Mouse (Mus musculus) hindbrain, embryonic 16.5 days (tissue): Measurements from ENCODE around the gene Ccdc170. TPM values are rescaled to one million over a fixed set of nuclear protein-coding genes. Genes with fewer than 3 reads are reported as not detected.

Experiments
- ATAC-seq: fragments of 200-750 bp; cut with Nextera tagmentation; 2 replicates; pipeline ENCODE4 v1.8.0; 2017; ENCODE audit warnings: moderate TSS enrichment, moderate library complexity
- H3K27ac ChIP-seq: fragments of 300-500 bp; sonication (generic); 2 replicates; pipeline ENCODE4 v1.5.1; 2014; ENCODE audit warnings: low read depth, mild to moderate bottlenecking, control low read depth, low read length, moderate library complexity
- H3K27me3 ChIP-seq: fragments of 300-500 bp; sonication (generic); replicated peaks from 2 replicates; pipeline ENCODE4 v1.6.1; 2014; ENCODE audit warnings: low read length; ENCODE audit not compliant: control insufficient read depth, insufficient read depth
- H3K36me3 ChIP-seq: fragments of 300-500 bp; sonication (generic); 2 replicates; pipeline ENCODE4 v1.6.1; 2014; ENCODE audit warnings: mild to moderate bottlenecking, low read length, moderate library complexity, mixed read lengths; ENCODE audit not compliant: control insufficient read depth, insufficient read depth
- H3K4me1 ChIP-seq: fragments of 300-500 bp; sonication (generic); 2 replicates; pipeline ENCODE4 v1.6.1; 2014; ENCODE audit warnings: low read depth, low read length; ENCODE audit not compliant: control insufficient read depth, insufficient read depth
- H3K4me2 ChIP-seq: fragments of 300-500 bp; sonication (generic); 2 replicates; pipeline ENCODE4 v1.6.1; 2014; ENCODE audit warnings: mild to moderate bottlenecking, low read length, control low read depth, moderate library complexity
- H3K4me3 ChIP-seq: fragments of 300-500 bp; sonication (generic); 2 replicates; pipeline ENCODE4 v1.5.1; 2014; ENCODE audit warnings: mild to moderate bottlenecking, low read length, control low read depth, moderate library complexity
- H3K9ac ChIP-seq: fragments of 300-500 bp; sonication (generic); 2 replicates; pipeline ENCODE4 v1.6.1; 2014; ENCODE audit warnings: low read depth, mild to moderate bottlenecking, control low read depth, low read length, moderate library complexity
- H3K9me3 ChIP-seq: fragments of 300-500 bp; sonication (generic); 2 replicates; pipeline ENCODE4 v1.6.1; 2014; ENCODE audit warnings: mild to moderate bottlenecking, low read length, moderate library complexity; ENCODE audit not compliant: control insufficient read depth
- WGBS: fragments of 180-500 bp; shearing (Covaris S2); extraction: QIAGEN DNeasy Blood & Tissue Kit; methylation state at CpG from one replicate; pipeline ENCODE4 v1.1.7; 2014; 5-methylcytosine and 5-hydroxymethylcytosine counted together
- polyA plus RNA-seq: library from polyadenylated mRNA; unstranded; fragments of >200 nt; fragmentation: Nextera tagmentation; extraction: Ambion mirVana; gene quantifications from 2 replicates; pipeline ENCODE4 v1.2.1, GENCODE M21; 2015

Gene Ccdc170
- polyA plus RNA-seq, 1 experiment from 2014 or later: 0.54 TPM

DNA sequence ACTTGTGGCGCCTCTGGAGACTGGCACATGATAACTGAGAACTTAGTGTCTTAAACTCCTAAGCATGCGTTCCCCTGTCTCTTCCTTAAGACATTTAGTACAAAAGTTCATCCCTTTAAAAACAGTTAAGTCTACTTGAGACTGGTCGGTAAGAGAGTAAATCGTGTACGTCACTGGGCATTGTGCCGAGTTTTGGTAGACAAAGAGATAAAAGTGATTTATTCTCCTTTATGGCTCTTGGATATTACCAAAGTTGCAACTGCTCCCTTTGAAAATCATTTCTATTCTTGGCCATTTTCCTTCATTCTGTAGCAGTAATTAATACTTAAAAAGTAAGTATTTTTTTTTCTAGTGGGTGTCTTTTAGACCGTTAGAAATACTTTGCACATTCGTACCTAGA lies 20.9 kb downstream of the Ccdc170 start:
- no peaks in the 10 kb centered on the region for H3K9me3 ChIP-seq
- no peak overlapping the region for H3K9ac ChIP-seq
- H3K4me3 ChIP-seq: no peak overlapping the region
- H3K4me2 ChIP-seq: no peak overlapping the region
- no peak overlapping the region for H3K27ac ChIP-seq
- WGBS: 89% methylated on average over 8 of the region's 8 CpGs
- ATAC-seq: no peak
- no peaks in the 10 kb centered on the region for H3K27me3 ChIP-seq
- H3K4me1 ChIP-seq: no peaks in the 10 kb centered on the region
- no peaks in the 10 kb centered on the region for H3K36me3 ChIP-seq

DNA sequence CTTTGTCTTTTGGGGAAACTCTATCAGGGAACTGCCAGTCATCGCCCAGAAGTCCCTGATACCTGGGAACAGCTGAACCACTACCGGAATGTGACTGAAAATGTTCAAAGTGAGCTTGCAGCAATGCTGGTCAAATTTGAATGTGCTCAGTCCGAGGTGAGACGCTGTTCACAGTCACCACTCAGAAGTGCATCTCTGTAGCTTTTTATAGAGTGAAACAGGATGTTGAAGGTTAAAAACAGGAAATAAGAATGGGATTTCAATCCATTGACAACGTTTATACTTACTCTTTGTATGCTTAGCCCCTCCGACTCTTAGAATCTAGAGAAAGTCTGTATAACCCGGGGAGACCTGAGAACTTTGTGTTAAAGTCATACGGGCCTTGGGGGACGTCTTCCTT lies 30.4 kb downstream of the Ccdc170 start:
- Histone ChIP-seq H3K9ac (no peak overlapping the region), H3K4me3 (no peak overlapping the region), H3K9me3 (no peaks in the 10 kb centered on the region), H3K36me3 (no peaks in the 10 kb centered on the region), H3K27ac (no peak overlapping the region), H3K4me1 (no peaks in the 10 kb centered on the region), H3K4me2 (no peak overlapping the region), H3K27me3 (no peaks in the 10 kb centered on the region)
- ATAC-seq: no peak
- 85% methylated on average over 9 of the region's 9 CpGs for WGBS

GRCm38 (mm10) chr10:4517614-4518013 lies 35.3 kb downstream of the Ccdc170 start:
- no peaks in the 10 kb centered on the region for H3K36me3 ChIP-seq
- no peak overlapping the region for H3K27ac ChIP-seq
- no peak overlapping the region for H3K4me2 ChIP-seq
- WGBS: 82% methylated on average over 2 of the region's 2 CpGs
- no peak for ATAC-seq
- no peaks in the 10 kb centered on the region for H3K27me3 ChIP-seq
- no peaks in the 10 kb centered on the region for H3K4me1 ChIP-seq
- no peak overlapping the region for H3K4me3 ChIP-seq
- H3K9ac ChIP-seq: no peak overlapping the region
- no peaks in the 10 kb centered on the region; the same call in 1 of the 2 replicates for H3K9me3 ChIP-seq

GRCm38 (mm10) chr10:4519645-4520044 lies 37.3 kb downstream of the Ccdc170 start:
- no peaks in the 10 kb centered on the region; the same call in 1 of the 2 replicates for H3K9me3 ChIP-seq
- H3K4me1 ChIP-seq: no peaks in the 10 kb centered on the region
- H3K4me3 ChIP-seq: no peak overlapping the region
- H3K4me2 ChIP-seq: no peak overlapping the region
- ATAC-seq: no peak
- WGBS: 84% methylated on average over 3 of the region's 3 CpGs
- no peak overlapping the region for H3K9ac ChIP-seq
- H3K27ac ChIP-seq: no peak overlapping the region
- H3K27me3 ChIP-seq: no peaks in the 10 kb centered on the region
- H3K36me3 ChIP-seq: no peaks in the 10 kb centered on the region

DNA sequence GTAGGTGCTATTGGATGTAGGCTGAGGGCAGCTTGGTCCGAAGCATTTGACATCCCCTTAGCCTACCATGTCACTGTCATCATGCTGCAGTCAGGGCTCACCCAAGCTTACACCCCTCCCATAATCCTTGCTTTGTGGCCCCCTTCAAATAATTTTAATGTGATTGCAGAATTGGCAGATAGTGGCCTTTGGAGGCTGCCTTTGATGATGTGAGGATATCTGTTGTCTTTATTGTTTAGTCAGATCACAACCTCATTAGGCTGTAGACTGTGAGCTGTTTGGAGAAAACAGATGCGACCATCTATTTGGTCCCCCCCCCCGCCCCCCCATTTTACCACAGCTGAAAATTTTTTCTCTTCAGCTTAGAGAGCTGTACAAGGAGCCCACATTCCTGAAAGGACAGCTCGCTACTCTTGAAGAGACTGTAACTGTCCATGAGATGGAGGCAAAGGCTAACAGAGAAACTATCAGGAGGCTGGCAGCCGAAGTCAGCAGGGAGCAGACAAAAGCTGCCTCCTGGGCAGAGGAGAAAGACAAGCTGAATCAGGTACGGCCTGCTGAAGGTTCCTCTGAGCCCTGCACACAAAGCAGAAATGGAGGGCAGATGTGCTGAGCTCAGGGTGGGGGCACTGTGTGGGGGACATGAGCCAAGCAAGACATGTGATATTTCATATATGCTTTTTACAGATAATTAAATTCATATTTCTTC lies 38.2 kb downstream of the Ccdc170 start:
- Histone ChIP-seq H3K27me3 (no peaks in the 10 kb centered on the region), H3K4me3 (no peak overlapping the region), H3K4me1 (no peaks in the 10 kb centered on the region), H3K4me2 (no peak overlapping the region), H3K9me3 (no peaks in the 10 kb centered on the region; the same call in 1 of the 2 replicates), H3K9ac (no peak overlapping the region), H3K27ac (no peak overlapping the region), H3K36me3 (no peaks in the 10 kb centered on the region)
- 44% methylated on average over 6 of the region's 6 CpGs for WGBS
- ATAC-seq: peak; percentile 87

DNA sequence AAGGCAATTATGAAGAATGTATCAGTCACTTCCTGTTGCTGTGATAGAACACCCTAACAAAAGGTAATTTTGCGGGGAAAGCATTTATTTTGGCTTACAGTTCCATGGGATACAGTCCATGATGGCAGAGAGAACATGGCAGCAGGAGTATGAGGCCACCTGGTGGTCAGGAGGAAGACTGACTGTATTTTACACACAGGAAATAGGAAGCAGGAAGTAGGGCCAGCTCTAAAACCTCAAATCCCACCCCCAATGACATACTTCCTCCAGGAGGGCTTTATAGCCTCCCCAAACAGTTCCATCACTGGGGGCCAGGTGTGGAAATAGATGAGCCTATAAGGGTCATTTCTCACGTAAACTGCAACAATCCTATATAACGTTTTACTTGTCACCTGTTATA lies 39.8 kb downstream of the Ccdc170 start:
- Histone ChIP-seq H3K27me3 (no peaks in the 10 kb centered on the region), H3K4me3 (no peak overlapping the region), H3K9me3 (no peaks in the 10 kb centered on the region; the same call in 1 of the 2 replicates), H3K4me2 (no peak overlapping the region), H3K4me1 (no peaks in the 10 kb centered on the region), H3K27ac (no peak overlapping the region), H3K36me3 (no peaks in the 10 kb centered on the region), H3K9ac (no peak overlapping the region)
- ATAC-seq: no peak
- over 99% methylated on average over 3 of the region's 3 CpGs for WGBS

- Histone ChIP-seq H3K9me3 (no peaks in the 10 kb centered on the region; the same call in 1 of the 2 replicates), H3K4me1 (no peaks in the 10 kb centered on the region), H3K9ac (no peak overlapping the region), H3K27ac (no peak overlapping the region), H3K4me2 (no peak overlapping the region), H3K36me3 (no peaks in the 10 kb centered on the region), H3K27me3 (no peaks in the 10 kb centered on the region), H3K4me3 (no peak overlapping the region)
- ATAC-seq: no peak
- WGBS: 24% methylated on average over 4 of the region's 4 CpGs
These were observed 40.8 kb downstream of the Ccdc170 start for GRCm38 (mm10) chr10:4523078-4523477.

GRCm38 (mm10) chr10:4528043-4528442 lies 45.7 kb downstream of the Ccdc170 start:
- Histone ChIP-seq H3K4me3 (no peak overlapping the region), H3K4me1 (no peaks in the 10 kb centered on the region), H3K27me3 (no peaks in the 10 kb centered on the region), H3K27ac (no peak overlapping the region), H3K9ac (no peak overlapping the region), H3K9me3 (no peaks in the 10 kb centered on the region), H3K36me3 (no peaks in the 10 kb centered on the region), H3K4me2 (no peak overlapping the region)
- 14% methylated on average over 7 of the region's 7 CpGs for WGBS
- no peak for ATAC-seq

DNA sequence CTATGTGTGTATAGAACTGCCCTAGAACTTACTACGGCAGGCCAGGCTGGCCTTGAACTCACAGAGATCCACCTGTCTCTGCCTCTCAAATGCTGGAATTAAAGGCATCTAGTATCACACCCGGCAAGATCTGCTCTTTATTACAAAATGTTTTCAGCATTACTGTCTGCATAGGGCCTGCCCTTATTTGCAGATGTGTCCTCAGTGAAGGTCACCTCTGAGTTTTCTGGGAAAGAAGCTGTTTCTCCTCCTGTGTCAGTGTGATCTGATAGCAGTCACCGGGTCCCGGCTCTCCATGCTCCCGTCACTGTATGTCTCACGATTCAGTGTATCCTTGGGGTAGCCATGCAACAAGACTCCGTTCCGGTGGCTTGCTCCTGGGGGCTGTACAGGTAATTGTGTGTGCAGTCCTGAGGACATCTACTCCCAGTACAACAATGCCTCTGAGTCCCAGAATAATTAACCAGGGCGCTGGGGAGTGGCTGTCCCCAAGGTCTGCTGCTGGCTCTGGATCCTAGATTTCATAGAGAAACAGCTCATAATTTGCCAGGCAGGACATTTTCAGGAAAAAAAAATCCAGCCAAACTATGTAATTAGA lies 48.4 kb downstream of the Ccdc170 start:
- Histone ChIP-seq H3K9me3 (no peaks in the 10 kb centered on the region), H3K27me3 (no peaks in the 10 kb centered on the region), H3K36me3 (no peaks in the 10 kb centered on the region), H3K4me1 (no peaks in the 10 kb centered on the region), H3K9ac (no peak overlapping the region), H3K4me2 (no peak overlapping the region), H3K27ac (no peak overlapping the region), H3K4me3 (no peak overlapping the region)
- no peak for ATAC-seq
- 82% methylated on average over 9 of the region's 9 CpGs for WGBS
